Mouse (Mus musculus): ENCODE data around the gene Vcam1. TPM values are rescaled to one million over a fixed set of nuclear protein-coding genes. Genes with fewer than 3 reads are reported as not detected.

Gene Vcam1
- total RNA-seq, 1 experiment, result 0.27 TPM

DNA sequence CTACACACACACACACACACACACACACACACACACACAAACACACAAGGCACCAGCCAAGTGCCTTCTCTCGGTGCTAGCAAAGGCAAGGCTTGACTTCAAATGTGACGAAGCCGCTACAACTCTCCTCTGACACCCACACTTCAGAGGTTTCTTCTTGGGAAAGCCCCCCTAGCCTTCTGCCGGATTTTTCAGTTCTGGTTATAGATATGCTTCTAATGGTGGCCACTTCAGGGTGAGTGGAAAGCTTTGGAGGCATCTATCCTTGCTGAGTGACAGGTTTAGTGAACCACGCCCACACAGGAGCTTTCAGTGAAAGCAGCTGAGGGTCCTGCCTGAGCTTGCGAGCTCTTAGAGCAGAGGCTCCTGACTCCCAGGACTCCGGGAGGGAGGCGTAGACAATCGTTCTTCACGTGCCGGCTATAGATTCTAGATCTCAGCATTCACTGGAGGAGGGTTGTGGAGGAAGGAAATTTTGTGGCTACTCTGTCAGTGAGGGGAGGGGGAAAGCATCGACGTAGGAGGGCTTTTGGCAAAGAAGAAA, 28.0 kb upstream of the Vcam1 start:
- no peaks in the 10 kb centered on the region for H3K36me3 ChIP-seq (ENCODE audit: control insufficient read depth, insufficient read depth, low read length, poor library complexity, severe bottlenecking)
- no peak overlapping the region for H3K27ac ChIP-seq (ENCODE audit: insufficient read depth, low read depth, low read length, poor library complexity, severe bottlenecking)
- no peak overlapping the region for H3K4me3 ChIP-seq (ENCODE audit: insufficient read depth in 1 of 2, low read depth in 1 of 2, low read length in 2 of 2, poor library complexity in 1 of 2, severe bottlenecking in 1 of 2)
- DNase-seq (ENCODE audit: low read depth, low spot score), result no peak
- in situ Hi-C loops (cut with MboI; ENCODE audit: low sequenced_read_pairs in 2 of 2, unreplicated experiment in 2 of 2), result no loop called here
- TF ChIP-seq CHD2 (IDR thresholded peaks at IDR 0.05; ENCODE audit: low read depth, low read length) (no peak), HCFC1 (IDR thresholded peaks at IDR 0.05; ENCODE audit: borderline replicate concordance, insufficient read depth, low read length) (no peak), MAFK (IDR thresholded peaks at IDR 0.05; ENCODE audit: insufficient read depth, low read depth, low read length) (no peak), ZNF384 (IDR thresholded peaks at IDR 0.05; ENCODE audit: low read depth, low read length) (no peak), ZC3H11A (IDR thresholded peaks at IDR 0.05; ENCODE audit: borderline replicate concordance, low read depth, low read length) (no peak)
- H3K4me1 ChIP-seq (ENCODE audit: control insufficient read depth in 2 of 2, insufficient read depth in 2 of 2, low read length in 2 of 2, poor library complexity in 1 of 2), result no peaks in the 10 kb centered on the region
- H3K9ac ChIP-seq (ENCODE audit: insufficient read depth, low read depth, low read length, poor library complexity, severe bottlenecking), result no peak overlapping the region
- H3K9me3 ChIP-seq (ENCODE audit: control insufficient read depth, insufficient read depth, low read depth, low read length), result no peaks in the 10 kb centered on the region

DNA sequence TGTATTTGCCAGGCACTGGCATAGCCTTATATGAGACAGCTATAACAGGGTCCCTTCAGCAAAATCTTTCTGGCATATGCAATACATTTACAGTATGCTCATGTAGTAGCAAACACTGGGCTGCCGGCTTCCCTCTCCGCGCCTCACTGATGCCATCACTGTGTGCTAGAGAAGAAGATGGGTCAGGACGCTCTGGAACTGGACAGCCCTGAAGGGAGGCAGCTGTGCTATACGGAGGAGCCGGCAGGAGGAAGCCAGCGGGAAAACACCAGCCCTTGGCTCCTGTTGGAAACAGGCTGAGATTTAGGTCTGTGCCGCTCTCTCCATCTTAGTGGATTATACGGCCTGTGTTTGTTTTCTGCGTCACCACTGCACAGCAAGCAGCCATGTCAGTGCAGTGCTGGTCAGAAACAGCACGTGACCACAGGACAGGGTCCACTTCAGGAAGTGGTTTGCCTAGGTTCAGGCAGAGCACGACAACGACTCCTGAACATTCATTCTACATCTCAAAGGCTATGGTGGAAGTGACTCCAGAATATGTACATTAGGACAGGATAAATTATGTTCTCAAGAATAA, 20.7 kb upstream of the Vcam1 start:
- no peaks in the 10 kb centered on the region for H3K9me3 ChIP-seq (ENCODE audit: control insufficient read depth, insufficient read depth, low read depth, low read length)
- H3K4me3 ChIP-seq (ENCODE audit: insufficient read depth in 1 of 2, low read depth in 1 of 2, low read length in 2 of 2, poor library complexity in 1 of 2, severe bottlenecking in 1 of 2), result no peak overlapping the region
- TF ChIP-seq HCFC1 (IDR thresholded peaks at IDR 0.05; ENCODE audit: borderline replicate concordance, insufficient read depth, low read length) (no peak), MAFK (IDR thresholded peaks at IDR 0.05; ENCODE audit: insufficient read depth, low read depth, low read length) (no peak), ZNF384 (IDR thresholded peaks at IDR 0.05; ENCODE audit: low read depth, low read length) (no peak), CHD2 (IDR thresholded peaks at IDR 0.05; ENCODE audit: low read depth, low read length) (no peak), ZC3H11A (IDR thresholded peaks at IDR 0.05; ENCODE audit: borderline replicate concordance, low read depth, low read length) (no peak)
- in situ Hi-C loops (cut with MboI; ENCODE audit: low sequenced_read_pairs in 2 of 2, unreplicated experiment in 2 of 2), result no loop called here
- H3K27ac ChIP-seq (ENCODE audit: insufficient read depth, low read depth, low read length, poor library complexity, severe bottlenecking), result peak overlapping the region; percentile 50; the same call in 1 of the 2 replicates
- H3K4me1 ChIP-seq (ENCODE audit: control insufficient read depth in 2 of 2, insufficient read depth in 2 of 2, low read length in 2 of 2, poor library complexity in 1 of 2), result no peaks in the 10 kb centered on the region
- H3K9ac ChIP-seq (ENCODE audit: insufficient read depth, low read depth, low read length, poor library complexity, severe bottlenecking), result no peak overlapping the region
- no peak for DNase-seq (ENCODE audit: low read depth, low spot score)
- no peaks in the 10 kb centered on the region for H3K36me3 ChIP-seq (ENCODE audit: control insufficient read depth, insufficient read depth, low read length, poor library complexity, severe bottlenecking)

DNA sequence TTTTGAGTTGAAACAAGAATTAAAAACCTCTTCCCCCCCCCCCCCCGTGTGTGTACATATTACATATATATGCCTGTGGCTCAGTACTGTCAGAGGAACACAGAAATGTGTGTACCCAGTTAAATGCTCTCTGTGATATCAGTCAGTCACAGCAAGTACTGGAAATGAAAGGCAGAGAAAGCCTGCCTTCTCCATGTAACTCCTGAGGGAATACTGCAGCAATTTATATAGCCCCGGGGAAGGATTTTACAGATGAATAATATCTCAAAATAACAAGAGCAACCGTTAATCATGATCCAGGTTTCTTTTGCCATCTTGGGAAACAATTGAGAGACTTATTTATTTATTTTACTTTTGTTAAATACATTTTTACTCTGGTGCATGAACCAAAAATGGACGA, 19.6 kb upstream of the Vcam1 start:
- Histone ChIP-seq H3K4me1 (ENCODE audit: control insufficient read depth in 2 of 2, insufficient read depth in 2 of 2, low read length in 2 of 2, poor library complexity in 1 of 2) (no peaks in the 10 kb centered on the region), H3K4me3 (ENCODE audit: insufficient read depth in 1 of 2, low read depth in 1 of 2, low read length in 2 of 2, poor library complexity in 1 of 2, severe bottlenecking in 1 of 2) (no peak overlapping the region), H3K9ac (ENCODE audit: insufficient read depth, low read depth, low read length, poor library complexity, severe bottlenecking) (no peak overlapping the region), H3K36me3 (ENCODE audit: control insufficient read depth, insufficient read depth, low read length, poor library complexity, severe bottlenecking) (no peaks in the 10 kb centered on the region), H3K27ac (ENCODE audit: insufficient read depth, low read depth, low read length, poor library complexity, severe bottlenecking) (no peak overlapping the region), H3K9me3 (ENCODE audit: control insufficient read depth, insufficient read depth, low read depth, low read length) (no peaks in the 10 kb centered on the region)
- DNase-seq (ENCODE audit: low read depth, low spot score), result no peak
- TF ChIP-seq CHD2 (IDR thresholded peaks at IDR 0.05; ENCODE audit: low read depth, low read length), result no peak
- TF ChIP-seq ZC3H11A (IDR thresholded peaks at IDR 0.05; ENCODE audit: borderline replicate concordance, low read depth, low read length), result no peak
- TF ChIP-seq MAFK (IDR thresholded peaks at IDR 0.05; ENCODE audit: insufficient read depth, low read depth, low read length), result no peak
- TF ChIP-seq HCFC1 (IDR thresholded peaks at IDR 0.05; ENCODE audit: borderline replicate concordance, insufficient read depth, low read length), result no peak
- TF ChIP-seq ZNF384 (IDR thresholded peaks at IDR 0.05; ENCODE audit: low read depth, low read length), result no peak
- in situ Hi-C loops (cut with MboI; ENCODE audit: low sequenced_read_pairs in 2 of 2, unreplicated experiment in 2 of 2), result no loop called here

DNA sequence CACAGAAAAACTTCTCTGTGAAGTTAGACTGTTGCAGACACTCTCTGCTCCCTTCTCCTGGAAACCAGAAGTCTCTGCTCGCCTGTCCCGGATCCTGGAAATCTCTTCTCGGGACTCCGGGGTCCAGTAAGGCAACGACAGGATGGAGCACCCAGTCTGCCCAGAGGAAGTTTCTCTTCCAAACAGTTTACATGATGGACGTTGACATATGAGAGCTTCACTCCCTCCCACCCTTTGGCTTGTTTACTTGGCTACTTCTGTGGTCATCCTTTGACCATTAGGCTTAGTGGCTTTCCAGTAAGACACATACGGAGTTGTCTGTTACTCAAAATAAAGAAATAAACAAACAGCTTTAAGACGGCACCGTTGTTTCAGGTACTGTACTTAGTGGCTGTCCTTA, 19.2 kb upstream of the Vcam1 start:
- no peak for DNase-seq (ENCODE audit: low read depth, low spot score)
- no peak for TF ChIP-seq MAFK (IDR thresholded peaks at IDR 0.05; ENCODE audit: insufficient read depth, low read depth, low read length)
- TF ChIP-seq HCFC1 (IDR thresholded peaks at IDR 0.05; ENCODE audit: borderline replicate concordance, insufficient read depth, low read length), result no peak
- no peak for TF ChIP-seq CHD2 (IDR thresholded peaks at IDR 0.05; ENCODE audit: low read depth, low read length)
- TF ChIP-seq ZNF384 (IDR thresholded peaks at IDR 0.05; ENCODE audit: low read depth, low read length), result no peak
- TF ChIP-seq ZC3H11A (IDR thresholded peaks at IDR 0.05; ENCODE audit: borderline replicate concordance, low read depth, low read length), result no peak
- in situ Hi-C loops (cut with MboI; ENCODE audit: low sequenced_read_pairs in 2 of 2, unreplicated experiment in 2 of 2), result no loop called here
- no peak overlapping the region for H3K4me3 ChIP-seq (ENCODE audit: insufficient read depth in 1 of 2, low read depth in 1 of 2, low read length in 2 of 2, poor library complexity in 1 of 2, severe bottlenecking in 1 of 2)
- no peak overlapping the region for H3K27ac ChIP-seq (ENCODE audit: insufficient read depth, low read depth, low read length, poor library complexity, severe bottlenecking)
- H3K4me1 ChIP-seq (ENCODE audit: control insufficient read depth in 2 of 2, insufficient read depth in 2 of 2, low read length in 2 of 2, poor library complexity in 1 of 2), result no peaks in the 10 kb centered on the region
- no peak overlapping the region for H3K9ac ChIP-seq (ENCODE audit: insufficient read depth, low read depth, low read length, poor library complexity, severe bottlenecking)
- no peaks in the 10 kb centered on the region for H3K36me3 ChIP-seq (ENCODE audit: control insufficient read depth, insufficient read depth, low read length, poor library complexity, severe bottlenecking)
- no peaks in the 10 kb centered on the region for H3K9me3 ChIP-seq (ENCODE audit: control insufficient read depth, insufficient read depth, low read depth, low read length)
